Mouse (Mus musculus): ENCODE results near the gene Sgms1.

DNA sequence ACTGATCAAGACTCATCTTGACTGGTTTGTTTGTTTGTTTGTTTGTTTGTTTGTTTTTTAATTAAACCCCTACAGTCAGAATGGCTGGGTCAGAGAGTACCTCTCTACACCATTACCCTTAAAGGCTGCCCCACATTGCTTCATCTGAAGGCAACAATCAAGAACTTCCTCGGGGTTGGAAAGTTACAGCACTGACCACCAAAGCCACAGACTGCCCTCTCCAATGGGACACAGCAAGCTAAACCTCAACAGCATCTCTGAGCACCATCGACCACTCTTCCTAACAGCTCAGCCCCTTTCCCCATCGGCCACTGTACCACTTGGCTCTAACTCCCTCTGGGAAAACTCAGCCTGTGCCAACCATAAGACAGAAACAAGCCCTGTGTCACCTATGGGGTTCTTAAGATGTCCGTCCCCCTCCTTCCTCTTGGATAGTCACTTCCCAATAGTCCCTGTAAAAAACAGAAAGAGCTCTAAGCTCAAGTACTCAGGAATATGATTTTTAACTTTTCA lies 14.0 kb downstream of the Sgms1 start:
- TF ChIP-seq CTCF (IDR thresholded peaks at IDR 0.05; ENCODE audit: borderline replicate concordance, insufficient read depth, low read length), result no peak
- no peak for TF ChIP-seq POLR2A (IDR thresholded peaks at IDR 0.05; ENCODE audit: low read depth, low read length)

Data from embryonic fibroblast, embryonic 13.5 days (primary cell).